Mouse (Mus musculus) naive thymus-derived CD4-positive, alpha-beta T cell, adult 2 months (primary cell): ENCODE results near the gene 1700018B08Rik.
A peak's percentile ranks its signal among the peaks of the same experiment; 100 is the strongest.

Experiments
- DNase-seq: peaks from one replicate; pipeline ENCODE4 v3.0.0-alpha.2; 2011; ENCODE audit warnings: low read depth

1700018B08Rik gene

DNA sequence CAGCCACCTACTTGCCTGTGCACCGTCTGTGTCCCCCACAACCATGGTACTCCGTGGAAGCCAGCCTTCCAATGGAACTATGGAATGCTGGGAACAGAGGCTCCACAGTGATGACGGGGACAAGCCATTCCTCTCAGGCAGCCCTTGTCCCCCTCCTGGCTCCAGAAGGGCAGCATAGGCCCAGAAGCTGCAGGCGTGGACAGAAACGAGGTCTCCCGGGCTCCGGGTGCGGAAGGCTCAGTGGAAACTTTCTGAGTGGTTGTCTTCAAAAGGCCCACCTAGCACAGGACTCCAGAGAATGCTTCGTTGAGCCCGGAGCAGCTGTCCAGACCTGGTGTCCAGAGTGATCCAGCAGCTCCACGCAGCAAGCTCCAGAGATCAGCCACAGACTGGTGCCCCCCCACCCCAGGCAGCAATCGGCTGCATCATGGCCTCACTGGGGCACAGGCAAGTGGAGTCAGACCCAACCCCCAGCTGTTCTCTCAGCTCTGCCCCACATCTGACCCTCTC is at the start of gene 1700018B08Rik:
Gene 1700018B08Rik, minus strand, starts transcription at position 45 of the 510 bp plus-strand sequence.
- DNase-seq, result no peak

DNA sequence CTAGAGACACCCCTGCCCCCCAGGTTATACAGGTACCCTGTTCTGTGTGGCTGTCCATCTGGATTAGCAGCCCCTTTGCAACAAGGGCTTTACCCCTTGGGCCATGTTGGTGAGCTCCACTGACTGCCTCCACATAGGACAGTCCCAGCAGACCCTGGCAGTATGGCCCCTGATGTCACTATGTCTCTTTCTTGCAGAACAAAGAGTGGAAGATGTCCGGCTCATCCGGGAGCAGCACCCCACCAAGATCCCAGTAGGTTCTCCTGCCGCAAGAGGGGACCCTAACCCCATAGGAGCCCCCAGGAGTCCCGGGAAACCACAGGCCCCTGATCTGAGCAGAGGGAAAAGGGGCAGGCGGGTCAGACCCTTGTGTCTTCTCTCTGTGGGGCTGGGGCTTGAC is 49.2 kb upstream of the 1700018B08Rik start:
- no peak for DNase-seq

DNA sequence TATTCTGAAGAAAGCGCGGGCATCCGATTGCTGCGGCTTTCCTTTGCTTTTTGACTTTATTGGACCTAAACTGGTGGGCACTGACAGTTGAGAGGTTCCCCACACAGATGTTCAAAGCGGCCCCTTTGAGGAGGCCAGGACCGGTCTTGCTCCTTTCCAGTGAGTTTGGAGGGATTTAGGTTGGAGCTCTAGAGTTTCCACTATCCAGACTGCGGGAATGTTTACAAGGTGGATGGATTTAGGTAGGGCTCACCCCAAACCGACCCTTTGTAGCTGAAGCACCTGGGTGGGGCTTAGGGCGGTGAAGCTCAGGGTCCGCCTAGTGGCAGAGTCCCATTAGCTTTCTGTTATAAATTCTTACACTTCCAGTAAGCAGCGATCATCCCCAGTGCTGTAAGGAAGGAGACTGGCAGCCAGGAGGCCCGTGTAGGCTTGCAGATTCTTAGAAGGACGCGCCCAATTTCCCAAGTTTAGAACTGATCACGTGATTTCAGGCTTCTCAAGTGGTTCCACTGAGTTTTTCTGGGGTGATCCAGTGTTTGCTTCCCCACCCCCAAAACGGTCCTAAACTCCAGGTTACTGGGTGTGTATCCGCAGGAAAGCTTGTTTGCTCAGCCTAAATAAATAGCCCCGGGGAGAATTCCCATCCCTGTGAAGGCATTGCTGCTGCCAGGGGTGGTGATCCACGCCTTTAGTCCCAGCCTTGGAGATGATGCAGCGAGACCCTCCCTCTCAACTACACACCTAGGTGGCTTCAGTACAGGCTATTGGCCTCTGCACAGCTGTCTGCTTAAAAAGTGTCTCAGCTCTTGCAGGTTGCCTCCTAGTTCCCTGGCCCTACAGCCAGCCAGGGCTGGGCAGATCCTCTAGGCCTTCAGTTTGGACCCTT is 47.3 kb upstream of the 1700018B08Rik start:
- peak; percentile 72 for DNase-seq

DNA sequence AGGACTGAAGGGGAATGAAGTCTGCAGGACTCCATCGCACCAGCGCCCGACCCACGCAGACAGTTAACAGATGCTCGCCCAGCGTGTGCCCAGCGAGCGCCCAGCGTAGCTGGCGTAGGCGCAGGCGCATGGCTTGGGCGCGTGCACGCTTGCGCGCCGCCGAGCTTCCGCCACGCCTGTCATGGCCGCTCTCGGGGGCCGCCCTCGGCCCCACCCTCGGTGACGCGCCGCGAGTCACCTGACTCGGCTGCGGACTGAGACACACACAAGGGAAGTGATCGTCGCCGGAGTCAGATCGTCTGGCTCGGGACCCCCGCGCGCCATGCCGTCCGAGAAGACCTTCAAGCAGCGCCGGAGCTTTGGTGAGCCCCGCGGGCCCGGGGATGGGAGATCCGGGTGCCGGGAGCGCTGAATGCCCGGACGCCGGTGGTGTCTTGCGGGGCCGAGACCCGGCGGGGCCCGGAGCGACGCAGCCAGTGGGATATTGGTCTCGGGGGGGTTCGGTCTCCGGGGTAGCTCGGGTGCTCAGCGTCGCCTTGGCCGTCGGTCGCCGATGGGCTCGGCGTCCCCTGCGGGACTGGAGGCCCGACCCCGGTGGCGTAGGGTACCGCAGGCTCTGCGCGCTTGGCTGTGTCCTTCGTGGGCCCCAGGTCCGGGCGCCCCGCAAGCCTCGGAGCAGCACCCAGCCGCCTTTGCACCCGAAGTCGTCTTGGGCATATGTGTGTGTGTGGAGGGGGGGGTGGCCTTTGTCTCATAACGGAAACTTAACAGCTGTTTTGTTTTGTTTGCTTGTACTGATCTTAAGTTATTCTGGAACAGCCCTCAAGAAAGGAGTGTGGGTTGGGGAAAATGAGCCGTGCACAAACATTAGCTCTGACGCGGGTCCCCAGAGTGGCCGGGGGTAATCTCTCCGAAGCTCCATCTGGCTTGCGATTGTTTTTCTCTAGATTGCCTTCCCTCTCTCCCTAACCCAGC is 46.4 kb upstream of the 1700018B08Rik start, which contains the start of gene Map1lc3b:
Gene Map1lc3b, plus strand, starts transcription at position 159 of the 975 bp plus-strand sequence.
- DNase-seq, result peak; percentile 97

DNA sequence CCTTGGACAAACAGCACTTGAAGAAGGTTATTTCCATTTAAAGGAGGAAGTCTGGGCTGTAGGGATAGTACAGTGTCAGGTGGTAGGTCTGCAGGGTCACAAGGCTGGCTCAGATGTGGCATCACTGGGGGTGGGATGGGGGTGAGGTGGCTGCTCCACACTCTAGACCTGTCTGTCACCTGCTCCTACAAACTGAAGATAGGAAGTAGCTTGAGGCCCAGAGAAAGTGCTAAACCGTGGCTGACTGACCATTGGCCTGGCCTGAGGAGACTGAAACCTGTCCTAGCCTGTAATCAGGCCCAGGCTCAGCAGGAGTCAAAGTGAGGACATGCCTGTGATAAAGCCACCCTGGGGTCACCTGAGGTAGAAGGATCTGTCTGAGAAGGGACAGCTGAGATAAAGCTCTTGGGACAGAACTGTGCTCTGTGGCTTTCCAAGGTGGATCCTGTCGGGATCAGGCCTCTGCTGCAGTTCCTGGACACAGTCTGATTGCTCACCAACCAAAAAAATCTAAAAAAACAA is 45.1 kb upstream of the 1700018B08Rik start:
- DNase-seq, result no peak

DNA sequence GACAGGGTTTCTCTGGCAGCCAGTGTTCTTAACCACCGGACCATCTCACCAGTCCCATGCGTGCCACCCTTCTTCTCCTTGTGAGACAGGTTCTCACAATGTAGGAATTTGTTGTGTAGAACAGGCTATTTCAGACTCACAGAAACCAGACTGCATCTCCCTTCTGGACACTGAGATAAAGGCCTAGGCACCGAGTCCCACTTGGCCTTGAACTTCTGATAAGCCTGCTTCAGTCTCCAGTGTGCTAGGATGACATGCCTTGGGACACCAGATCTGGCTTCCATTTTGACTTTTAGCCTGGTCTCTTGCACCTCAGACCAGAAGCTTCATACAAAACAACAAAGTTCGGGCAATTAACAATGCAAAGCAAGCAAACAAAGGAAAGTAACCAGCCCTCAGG is 44.6 kb upstream of the 1700018B08Rik start:
- no peak for DNase-seq

DNA sequence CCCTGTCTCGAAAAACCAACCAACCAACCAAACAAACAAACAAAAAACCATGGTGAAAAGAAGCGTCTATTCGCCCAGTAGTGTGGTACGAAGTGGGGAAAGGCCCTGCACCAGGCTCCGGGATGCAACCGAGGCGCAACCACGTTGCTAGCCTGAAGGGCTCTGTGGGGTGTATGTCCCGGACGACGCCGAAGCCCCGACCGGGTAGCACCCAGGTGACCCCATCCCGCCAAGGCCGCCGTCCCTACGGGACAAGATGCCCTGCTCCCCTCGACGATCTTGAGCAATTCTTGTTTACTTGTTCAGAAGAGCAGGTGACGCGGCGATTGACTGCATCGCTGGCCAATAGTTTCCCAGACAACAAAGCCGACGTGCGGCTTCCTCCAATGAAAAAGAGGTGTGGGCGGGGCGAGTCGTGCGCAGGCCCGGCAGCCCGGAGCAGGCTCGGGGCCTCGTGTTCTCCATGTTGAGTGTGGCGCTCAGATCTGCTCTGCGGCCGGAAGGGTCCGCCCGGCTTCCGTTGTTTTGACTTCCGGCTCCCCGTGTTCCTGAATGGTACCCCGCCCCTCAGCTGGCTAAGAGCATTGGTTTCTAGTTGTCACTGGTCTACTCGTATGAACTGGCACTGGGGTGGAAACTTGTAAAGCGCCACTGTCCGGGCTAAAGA is 41.2 kb upstream of the 1700018B08Rik start:
- peak; percentile 100 for DNase-seq

DNA sequence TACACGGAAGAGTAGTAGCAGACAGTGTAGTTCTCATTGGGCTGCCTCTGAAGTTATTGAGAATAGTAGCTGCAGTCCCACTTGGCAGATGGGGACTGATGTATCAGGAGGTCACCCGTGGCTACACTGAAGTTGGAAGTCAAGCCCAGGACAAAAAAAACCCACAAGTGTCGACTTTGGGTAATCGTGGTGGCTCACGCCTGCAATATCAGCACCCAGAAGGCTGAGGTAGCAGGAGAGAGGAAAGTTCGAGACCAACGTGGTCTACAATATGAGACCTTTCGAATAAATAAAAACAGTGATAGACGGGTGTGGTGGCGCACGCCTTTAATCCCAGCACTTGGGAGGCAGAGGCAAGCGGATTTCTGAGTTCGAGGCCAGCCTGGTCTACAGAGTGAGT is 40.6 kb upstream of the 1700018B08Rik start:
- peak; percentile 44 for DNase-seq

DNA sequence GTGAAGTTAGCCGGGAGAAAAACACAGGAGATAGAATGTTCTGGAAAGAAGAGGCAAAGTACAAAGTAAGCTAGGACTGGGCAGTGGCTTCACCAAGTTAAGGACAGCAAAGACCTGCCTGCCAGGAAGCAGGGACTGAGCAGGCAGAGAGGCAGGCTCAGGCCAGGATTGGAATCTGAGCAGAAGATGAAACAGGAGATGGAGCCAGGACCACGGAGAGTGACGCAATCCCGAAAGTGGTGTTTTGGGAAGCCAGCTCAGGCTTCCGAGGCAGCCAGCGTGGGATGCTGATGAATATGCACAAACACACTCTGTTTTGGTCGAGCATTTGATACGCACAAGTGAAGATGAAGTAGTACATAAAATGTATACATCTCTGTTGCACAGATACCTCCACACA is 39.5 kb upstream of the 1700018B08Rik start:
- DNase-seq, result no peak

DNA sequence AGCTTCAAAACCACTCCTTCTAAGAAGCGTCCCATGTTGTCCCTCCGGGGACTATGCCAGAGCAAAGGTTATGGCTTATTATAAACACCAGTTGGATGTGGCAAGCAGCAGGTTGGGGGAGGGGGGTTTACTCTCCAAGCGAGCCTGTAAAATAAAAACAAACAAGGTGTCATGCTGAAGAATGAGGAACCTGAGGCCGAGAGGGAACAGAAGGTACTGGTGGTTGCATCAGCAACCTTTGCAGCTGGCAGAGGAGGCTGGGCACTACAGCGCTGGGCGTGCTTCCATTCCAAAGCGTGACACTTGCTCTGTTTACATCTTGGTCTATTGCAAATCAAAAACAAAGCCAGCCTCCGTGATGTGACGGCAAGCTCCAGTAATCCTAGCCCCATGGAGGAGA is 36.3 kb upstream of the 1700018B08Rik start:
- no peak for DNase-seq

DNA sequence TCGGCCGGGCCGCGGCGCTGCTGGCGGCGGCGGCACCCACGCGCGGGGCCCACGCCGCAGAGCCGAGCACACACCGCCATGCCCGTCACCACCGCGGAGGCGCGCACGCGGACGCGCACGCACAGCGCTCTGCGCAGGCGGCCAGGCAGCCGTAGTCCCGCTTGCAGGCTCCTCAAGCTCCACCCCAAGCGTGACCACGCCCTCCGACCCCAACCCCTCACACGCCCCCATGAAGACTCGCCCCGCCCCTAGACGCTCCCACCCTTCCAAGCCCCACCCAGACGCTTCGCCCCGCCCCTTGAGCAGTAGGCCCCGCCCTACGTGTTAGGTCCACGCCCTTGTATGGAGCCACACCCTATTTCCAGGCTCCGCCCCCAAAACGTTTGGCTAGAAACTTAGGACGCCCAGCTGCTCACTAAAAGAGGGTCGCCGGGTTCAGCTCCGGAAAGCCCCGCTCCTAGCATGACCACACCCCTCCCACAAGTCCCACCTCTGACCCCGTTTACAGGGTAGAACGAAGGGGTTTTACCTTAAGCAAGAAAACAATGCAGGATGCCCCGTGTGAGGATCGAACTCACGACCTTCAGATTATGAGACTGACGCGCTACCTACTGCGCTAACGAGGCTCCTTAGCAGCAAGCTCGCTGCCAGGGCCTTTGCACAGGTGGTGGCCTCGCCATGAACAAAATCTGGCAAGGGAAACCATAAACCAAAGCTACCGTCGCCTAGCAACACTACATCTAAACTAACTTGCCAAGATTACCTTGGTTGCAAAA is 34.7 kb upstream of the 1700018B08Rik start, which contains the start of gene Fbxo31:
Gene Fbxo31, minus strand, starts transcription at position 131 of the 776 bp plus-strand sequence.
- DNase-seq, result peak; percentile 94

DNA sequence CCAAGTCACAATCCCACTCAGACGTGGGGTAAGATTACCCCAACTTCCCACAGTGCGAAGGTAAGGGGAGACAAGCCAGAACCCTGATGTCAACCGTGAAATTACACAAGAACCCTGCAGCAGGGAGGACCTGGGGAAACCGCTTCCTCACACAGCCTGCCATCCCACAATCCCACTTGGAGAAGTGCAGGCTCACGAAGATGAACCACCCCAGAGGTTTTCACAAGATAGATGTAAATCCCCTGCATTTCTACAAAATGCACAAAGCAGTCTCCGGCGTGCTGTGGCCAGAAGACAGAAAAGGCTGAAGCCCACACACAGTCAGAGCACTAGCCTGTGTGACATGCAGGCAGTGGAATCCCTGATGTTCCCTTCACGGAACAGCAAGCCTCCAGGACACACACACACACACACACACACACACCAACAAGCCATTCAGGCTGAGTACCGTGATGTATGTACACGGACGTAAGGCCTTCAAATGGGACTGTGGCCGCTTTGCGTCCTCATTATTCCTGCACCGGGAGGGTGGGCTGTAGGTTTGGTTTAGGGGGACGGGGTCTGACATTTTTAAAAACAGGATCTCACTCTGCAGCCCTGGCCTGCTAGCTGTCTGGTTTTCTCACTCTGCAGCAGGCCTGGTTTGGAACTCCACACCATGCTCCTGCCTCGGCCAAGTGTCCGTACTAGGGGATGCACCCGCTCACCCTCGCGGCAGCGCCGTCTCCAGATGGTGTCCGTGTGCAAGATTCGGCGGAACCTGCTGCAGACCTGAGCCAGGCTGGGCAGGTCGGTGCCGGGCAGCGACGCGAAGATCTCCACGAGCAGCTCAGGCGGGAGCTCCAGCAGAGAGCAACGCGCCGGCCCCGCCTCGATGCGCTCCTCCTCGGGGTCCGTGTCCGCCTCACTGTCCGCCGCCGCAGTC is 33.9 kb upstream of the 1700018B08Rik start:
- no peak for DNase-seq

DNA sequence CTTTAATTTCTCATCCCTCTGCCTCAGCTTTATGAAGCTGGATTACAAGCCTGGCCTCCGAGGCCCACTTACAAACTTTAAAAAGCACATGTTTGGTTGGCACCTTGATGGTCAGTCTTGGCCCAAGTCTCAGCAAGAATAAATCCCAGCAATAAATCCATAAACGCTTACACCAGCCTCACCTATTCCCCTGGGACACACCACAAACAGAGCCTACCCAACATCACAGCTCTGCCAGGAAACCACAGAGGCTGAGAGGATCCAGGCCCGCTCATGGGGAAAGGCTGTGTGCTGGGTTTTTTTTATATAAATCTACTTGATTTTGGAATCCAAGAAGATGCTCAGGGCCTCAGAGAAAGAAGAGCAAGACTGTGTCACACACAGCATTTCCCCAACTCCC is 31.5 kb upstream of the 1700018B08Rik start:
- DNase-seq, result peak; percentile 4

DNA sequence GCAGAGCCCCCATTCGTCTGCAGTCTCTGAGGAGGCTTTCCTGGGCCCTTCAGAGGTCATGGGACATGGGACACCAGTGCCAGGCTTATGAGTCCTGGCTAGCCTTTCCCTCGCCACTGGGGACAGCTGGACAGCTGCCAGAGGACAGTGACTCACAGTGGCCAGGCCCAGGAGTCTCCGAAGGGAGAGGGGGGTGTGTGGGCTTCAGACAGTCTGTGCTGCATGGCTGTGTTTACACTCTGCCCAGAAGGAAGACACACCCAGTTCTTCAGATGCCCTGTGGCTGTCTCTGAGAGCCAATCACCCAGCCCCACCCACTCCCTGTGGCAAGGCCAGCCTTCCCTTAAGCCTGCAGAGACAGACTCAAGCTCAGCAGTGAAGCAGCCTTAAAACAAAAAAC is 29.2 kb upstream of the 1700018B08Rik start:
- DNase-seq, result no peak

DNA sequence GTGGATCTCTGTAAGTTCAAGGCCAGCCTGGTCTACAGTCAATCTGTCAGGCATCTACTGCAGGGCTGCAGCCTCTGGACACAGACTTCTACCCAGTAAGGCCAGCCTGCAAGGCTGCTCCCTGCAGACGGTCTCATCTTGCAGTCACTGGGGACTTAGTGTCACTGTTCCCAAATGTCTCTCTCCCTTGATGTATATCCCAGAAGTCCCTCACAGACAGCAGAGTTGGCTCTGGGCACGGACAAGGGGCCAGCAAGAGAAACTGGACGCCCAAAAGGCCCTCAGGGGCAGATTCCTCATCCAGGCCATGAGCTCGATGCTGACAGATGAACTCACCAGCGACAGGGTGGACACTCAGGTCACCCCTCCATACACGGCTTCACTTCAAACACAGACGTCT is 28.0 kb upstream of the 1700018B08Rik start:
- DNase-seq, result no peak

DNA sequence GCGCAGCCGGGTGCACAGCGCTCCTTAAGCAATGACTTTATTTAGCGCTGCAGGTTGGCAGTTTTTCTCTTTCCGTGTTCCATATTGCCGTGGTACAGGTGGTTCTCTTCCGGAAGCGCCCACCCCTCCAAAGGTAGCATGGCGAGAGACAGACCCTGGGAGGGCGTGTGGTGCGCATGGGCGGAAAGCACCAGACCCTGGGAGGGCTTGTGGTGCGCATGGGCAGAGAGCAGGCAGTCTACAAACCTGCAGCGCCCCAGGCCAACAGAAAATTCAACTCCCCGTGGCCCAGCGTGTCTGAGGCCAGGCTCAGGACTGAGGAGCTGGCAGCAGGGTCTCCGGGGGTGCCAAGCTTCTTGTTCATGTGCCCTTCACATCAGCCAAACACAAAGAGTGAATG is 26.7 kb upstream of the 1700018B08Rik start:
- no peak for DNase-seq

DNA sequence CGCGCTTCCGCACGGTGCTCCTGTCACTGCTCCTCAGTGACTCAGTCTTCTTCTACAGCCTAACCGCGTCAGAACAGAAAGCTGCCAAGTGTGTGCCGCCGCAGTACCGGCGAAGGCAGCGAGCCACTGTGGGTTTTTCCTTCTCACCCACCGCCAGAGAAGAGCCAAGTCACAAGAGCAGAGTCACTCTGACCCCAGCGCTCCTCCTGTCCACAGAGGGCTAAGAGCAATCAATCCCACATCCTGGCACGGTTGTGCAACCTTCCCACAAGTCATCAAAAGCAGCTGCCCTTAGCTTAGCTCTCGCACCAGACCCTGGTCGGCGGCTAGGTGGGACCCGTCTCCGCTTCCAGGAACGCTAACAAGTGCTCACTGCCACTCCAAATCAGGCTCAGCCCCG is 26.2 kb upstream of the 1700018B08Rik start:
- DNase-seq, result no peak

DNA sequence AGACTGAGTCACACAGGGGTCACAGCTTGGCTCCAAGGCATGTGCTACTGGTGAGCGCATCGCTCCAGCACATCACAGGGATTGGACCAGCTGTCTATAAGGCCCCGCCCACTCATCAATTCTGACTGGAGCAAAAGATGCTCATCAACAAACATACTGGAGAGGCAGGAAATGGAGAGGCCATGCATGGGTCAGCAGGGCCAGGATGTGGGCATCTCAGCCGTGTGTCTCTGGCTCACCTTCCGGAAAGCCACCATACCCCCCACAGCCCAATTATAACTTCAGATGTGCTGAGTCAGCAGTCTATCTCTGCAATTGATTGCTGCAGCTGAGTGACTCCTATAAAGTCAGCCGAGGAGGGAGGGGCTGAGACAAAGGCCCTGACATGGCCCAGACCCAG is 24.2 kb upstream of the 1700018B08Rik start:
- no peak for DNase-seq

DNA sequence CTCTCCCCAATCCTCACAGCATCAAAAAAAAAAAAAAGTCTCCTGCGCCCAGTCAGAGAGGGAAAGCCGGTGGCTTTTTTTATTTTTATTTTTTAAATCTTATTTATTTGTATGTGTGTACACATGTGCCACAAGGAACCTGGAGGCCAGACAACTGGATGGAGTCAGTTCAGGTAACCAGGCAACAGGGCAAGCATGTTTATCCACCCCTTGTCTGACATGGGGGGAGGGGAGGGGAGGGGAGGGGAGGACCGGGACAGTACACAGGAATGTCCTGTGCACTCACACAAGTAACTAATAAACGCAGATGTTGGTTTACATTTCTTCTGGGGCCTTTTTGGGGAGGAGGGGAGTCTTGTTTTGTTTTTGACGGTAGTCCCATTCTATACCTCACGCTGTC is 19.6 kb upstream of the 1700018B08Rik start:
- DNase-seq, result no peak

DNA sequence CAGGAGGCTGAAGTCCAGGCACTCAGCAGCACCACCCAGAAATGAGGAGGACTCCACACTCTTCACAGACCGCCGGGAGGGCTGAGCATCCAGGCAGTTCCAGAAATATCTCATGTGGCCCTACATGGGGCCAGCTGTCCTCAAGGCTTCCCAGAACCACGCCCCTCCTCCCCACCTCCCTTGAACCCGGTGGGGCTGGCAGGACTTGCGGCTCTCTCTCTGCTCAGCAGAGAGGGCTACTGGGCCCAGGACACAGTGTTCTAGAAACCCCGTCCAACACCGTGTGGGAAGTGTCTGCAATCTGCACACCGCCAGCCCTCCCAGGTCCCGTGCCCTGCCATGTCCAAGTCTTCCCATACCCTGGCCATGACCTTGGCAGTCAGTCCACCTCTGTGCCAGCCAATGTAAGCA is 18.8 kb upstream of the 1700018B08Rik start:
- no peak for DNase-seq
